ENCODE assay signal across 7 mouse cellular contexts in genomic region chr19:5963883-5964562, GRCm38 (mm10). TPM values are rescaled to one million over a fixed set of nuclear protein-coding genes. Genes with fewer than 3 reads are reported as not detected.
DNase-seq lines count a peak whose midpoint lies in the region; ATAC-seq and TF ChIP-seq lines count a peak whose summit lies in the region.

Gene Pola2 (minus strand): TSS chr19:5964202.

- intact Hi-C loops in heart, adult 2 months (cut with DNase I), result loop anchor here (2.0 to 10.0 kb wide), 2 partner anchors 81 to 371 kb away; partner anchors contain the start of gene Men1

- peak; percentile 82 for ATAC-seq in embryonic facial prominence, embryonic 12.5 days (ENCODE audit: insufficient number of reproducible peaks, insufficient read depth, low FRiP score, low TSS enrichment)
- ATAC-seq in limb, embryonic 13.5 days (ENCODE audit: low FRiP score, low read depth), result peak; percentile 87
- peak; percentile 92 for ATAC-seq in midbrain, embryonic 16.5 days

- no peaks in the 10 kb centered on the region for H3K9me3 ChIP-seq in embryonic facial prominence, embryonic 12.5 days
- no peaks in the 10 kb centered on the region for H3K9me3 ChIP-seq in limb, embryonic 13.5 days
- H3K9me3 ChIP-seq in midbrain, embryonic 16.5 days (replicated peaks; ENCODE audit: control insufficient read depth, low read length, poor library complexity, severe bottlenecking), result no peaks in the 10 kb centered on the region

- H3K4me3 ChIP-seq in embryonic facial prominence, embryonic 12.5 days, result peak within 1 kb of the TSS; percentile 81
- H3K4me3 ChIP-seq in heart, adult 2 months, result peak within 1 kb of the TSS; percentile 75
- peak within 1 kb of the TSS; percentile 81 for H3K4me3 ChIP-seq in limb, embryonic 13.5 days
- H3K4me3 ChIP-seq in midbrain, embryonic 16.5 days (ENCODE audit: low read depth, low read length), result peak within 1 kb of the TSS; percentile 58

- TF ChIP-seq EP300 in heart, adult 2 months (IDR thresholded peaks at IDR 0.05; ENCODE audit: insufficient read depth, low read depth, low read length), result 0 out of 2 replicates have a peak, but pooled peaks have one; percentile 21

- peak within 1 kb of the TSS; percentile 81 for H3K4me2 ChIP-seq in embryonic facial prominence, embryonic 12.5 days (replicated peaks)
- H3K4me2 ChIP-seq in limb, embryonic 13.5 days (replicated peaks), result peak within 1 kb of the TSS; percentile 77
- peak within 1 kb of the TSS; percentile 93 for H3K4me2 ChIP-seq in midbrain, embryonic 16.5 days (ENCODE audit: low read length)

- peak within 1 kb of the TSS; percentile 81 for H3K27ac ChIP-seq in embryonic facial prominence, embryonic 12.5 days
- H3K27ac ChIP-seq in heart, adult 2 months, result peak within 1 kb of the TSS; percentile 72
- H3K27ac ChIP-seq in limb, embryonic 13.5 days, result peak within 1 kb of the TSS; percentile 61; the same call in 1 of the 2 replicates
- peak within 1 kb of the TSS; percentile 62 for H3K27ac ChIP-seq in midbrain, embryonic 16.5 days (ENCODE audit: low read length)

- H3K9ac ChIP-seq in embryonic facial prominence, embryonic 12.5 days, result peak within 1 kb of the TSS; percentile 91
- peak within 1 kb of the TSS; percentile 70 for H3K9ac ChIP-seq in heart, adult 2 months (ENCODE audit: low read depth, low read length)
- H3K9ac ChIP-seq in limb, embryonic 13.5 days, result peak within 1 kb of the TSS; percentile 85
- peak within 1 kb of the TSS; percentile 73 for H3K9ac ChIP-seq in midbrain, embryonic 16.5 days (ENCODE audit: low read depth, low read length)

- no peaks in the 10 kb centered on the region for H3K27me3 ChIP-seq in embryonic facial prominence, embryonic 12.5 days
- no peaks in the 10 kb centered on the region for H3K27me3 ChIP-seq in heart, adult 2 months (ENCODE audit: control insufficient read depth, insufficient read depth, low read length)
- H3K27me3 ChIP-seq in limb, embryonic 13.5 days, result no peaks in the 10 kb centered on the region
- H3K27me3 ChIP-seq in midbrain, embryonic 16.5 days (ENCODE audit: control insufficient read depth, insufficient read depth, low read depth, low read length), result no peaks in the 10 kb centered on the region

- H3K36me3 ChIP-seq in embryonic facial prominence, embryonic 12.5 days, result peaks cover 19% of the 10 kb centered on the region
- no peaks in the 10 kb centered on the region for H3K36me3 ChIP-seq in heart, adult 2 months (ENCODE audit: control insufficient read depth, insufficient read depth, low read length)
- H3K36me3 ChIP-seq in limb, embryonic 13.5 days, result peaks cover 18% of the 10 kb centered on the region
- H3K36me3 ChIP-seq in midbrain, embryonic 16.5 days (ENCODE audit: control insufficient read depth, insufficient read depth, low read length), result no peaks in the 10 kb centered on the region

- TF ChIP-seq CTCF in heart, adult 2 months (IDR thresholded peaks at IDR 0.05), result no peak

- H3K4me1 ChIP-seq in embryonic facial prominence, embryonic 12.5 days, result peaks cover 23% of the 10 kb centered on the region
- H3K4me1 ChIP-seq in heart, adult 2 months (ENCODE audit: control insufficient read depth, insufficient read depth, low read length), result peaks cover 2% of the 10 kb centered on the region
- H3K4me1 ChIP-seq in limb, embryonic 13.5 days, result peaks cover 34% of the 10 kb centered on the region
- H3K4me1 ChIP-seq in midbrain, embryonic 16.5 days (ENCODE audit: control insufficient read depth, insufficient read depth, low read length), result peaks cover 16% of the 10 kb centered on the region

- no peaks in the 10 kb centered on the region; the same call in 1 of the 2 replicates for H3K79me2 ChIP-seq in heart, adult 2 months (replicated peaks; ENCODE audit: control insufficient read depth, insufficient read depth, low read length)

- TF ChIP-seq POLR2A in heart, adult 2 months (IDR thresholded peaks at IDR 0.05; ENCODE audit: insufficient read depth, low read depth, low read length), result no peak; the same call in none of the 2 replicates

- under 1% methylated on average over 50 of the region's 50 CpGs for WGBS in embryonic facial prominence, embryonic 12.5 days
- WGBS in heart, adult 2 months, result under 1% methylated on average over 50 of the region's 50 CpGs
- WGBS in limb, embryonic 13.5 days, result under 1% methylated on average over 50 of the region's 50 CpGs
- under 1% methylated on average over 50 of the region's 50 CpGs for WGBS in midbrain, embryonic 16.5 days

- peak; percentile 90 for DNase-seq in adrenal gland, postnatal 25 days
- DNase-seq in heart, adult 2 months, result peak; percentile 92 to 93
- peak; percentile 79 to 89 for DNase-seq in kidney, adult 8-10 months
- peak; percentile 89 to 93 for DNase-seq in spleen, postnatal 10 days (ENCODE audit: low spot score in 2 of 2)

RNA-seq across cellular contexts. Expression of gene Pola2, which starts in this region (rescaled TPM):
- 28.4 and 29.6 TPM in 2 replicates for total RNA-seq in adrenal gland, postnatal 25 days (2021)
- polyA plus RNA-seq in embryonic facial prominence, embryonic 12.5 days (2016; fragmentation: Nextera tagmentation; extraction: Ambion mirVana), result 80.5 and 82.9 TPM in 2 replicates
- total RNA-seq in heart, adult 2 months (2021), result 10 to 100 TPM in 1 of 2 experiments, 1 to 10 TPM in 1; 8.6 to 10.9 TPM
- polyA plus RNA-seq in heart, adult 2 months (2012; rRNA removed), result 27.9 and 38.7 TPM in 2 replicates
- polyA plus RNA-seq in limb, embryonic 13.5 days (2015; fragmentation: Nextera tagmentation; extraction: Ambion mirVana), result 70.9 and 75.7 TPM in 2 replicates
- 19.4 and 22.4 TPM in 2 replicates for polyA plus RNA-seq in midbrain, embryonic 16.5 days (2015; fragmentation: Nextera tagmentation; extraction: Ambion mirVana)

Comparison
In these comparisons a context has a peak if more than half of its experiments do, and no peak if none do; other contexts are left out.
1. Peak in every context shown above with its lines: DNase-seq, ATAC-seq, H3K4me3 ChIP-seq and H3K27ac ChIP-seq.